Mouse (Mus musculus) gonadal fat pad, adult 2 months (tissue): ENCODE measurements around the gene Vps51. TPM values are rescaled to one million over a fixed set of nuclear protein-coding genes. Genes with fewer than 3 reads are reported as not detected.
A peak's percentile ranks its signal among the peaks of the same experiment; 100 is the strongest.
"Not testable (repeated sequence)": the region's sequence is repeated elsewhere in the genome, so short reads cannot be mapped to it uniquely, and the experiment has no call there.

Experiments used
- DNase-seq: peaks from one replicate; pipeline ENCODE4 v3.0.0-alpha.2; 2012; ENCODE audit warnings: low read depth
- polyA plus RNA-seq: library from polyadenylated mRNA; depleted of rRNA; stranded (reverse); fragments of >200 nt; gene quantifications from 2 replicates; pipeline ENCODE4 v1.2.3, GENCODE M21; 2012

Gene Vps51
- polyA plus RNA-seq, 1 experiment = 64.6 TPM

GRCm38 (mm10) chr19:6047899-6048166 is 29.2 kb downstream of the Vps51 start:
- DNase-seq = no peak

GRCm38 (mm10) chr19:6047154-6047898 is 29.7 kb downstream of the Vps51 start:
- no peak for DNase-seq

- peak; percentile 84 for DNase-seq
These were observed 30.5 kb downstream of the Vps51 start, which contains the start of gene Syvn1 for GRCm38 (mm10) chr19:6046294-6047153. Gene Syvn1, plus strand, starts transcription at chr19:6046576.

GRCm38 (mm10) chr19:6045366-6046293 is 31.4 kb downstream of the Vps51 start:
- DNase-seq = no peak

- DNase-seq = not testable (repeated sequence)
These were observed 32.9 kb downstream of the Vps51 start for GRCm38 (mm10) chr19:6044102-6044501.

- DNase-seq = no peak
These were observed 34.7 kb downstream of the Vps51 start for GRCm38 (mm10) chr19:6042293-6042692.

GRCm38 (mm10) chr19:6040002-6040401 is 37.0 kb downstream of the Vps51 start:
- no peak for DNase-seq

GRCm38 (mm10) chr19:6038326-6038725 is 38.7 kb downstream of the Vps51 start:
- no peak for DNase-seq

- DNase-seq = no peak
These were observed 39.3 kb downstream of the Vps51 start for GRCm38 (mm10) chr19:6037695-6038094.

GRCm38 (mm10) chr19:6035966-6036585 is 41.0 kb downstream of the Vps51 start:
- DNase-seq = no peak

GRCm38 (mm10) chr19:6030520-6031280 is 46.3 kb downstream of the Vps51 start:
- DNase-seq = no peak

GRCm38 (mm10) chr19:6029426-6029825 is 47.6 kb downstream of the Vps51 start:
- no peak for DNase-seq

GRCm38 (mm10) chr19:6028991-6029390 is 48.0 kb downstream of the Vps51 start:
- no peak for DNase-seq

- DNase-seq = no peak
These were observed 53.1 kb downstream of the Vps51 start for GRCm38 (mm10) chr19:6023930-6024329.

- DNase-seq = no peak
These were observed 54.0 kb downstream of the Vps51 start for GRCm38 (mm10) chr19:6023059-6023458.

- no peak for DNase-seq
These were observed 56.8 kb downstream of the Vps51 start for GRCm38 (mm10) chr19:6020276-6020675.

- no peak for DNase-seq
These were observed 58.6 kb downstream of the Vps51 start for GRCm38 (mm10) chr19:6018142-6019089.
